Mouse (Mus musculus) thymus, adult 2 months (tissue): ENCODE results near the gene Pfkl. TPM values are rescaled to one million over a fixed set of nuclear protein-coding genes. Genes with fewer than 3 reads are reported as not detected.
A peak's percentile ranks its signal among the peaks of the same experiment; 100 is the strongest.
"Not testable (repeated sequence)": the region's sequence is repeated elsewhere in the genome, so short reads cannot be mapped to it uniquely, and the experiment has no call there.

Experiments used
- DNase-seq: peaks from one replicate; pipeline ENCODE4 v3.0.0; 2021
- H3K27ac ChIP-seq: fragments of 200-500 bp; 2 replicates; pipeline ENCODE4 v1.5.1; 2012; ENCODE audit warnings: low read length, control low read depth; ENCODE audit not compliant: control insufficient read depth, insufficient read depth
- H3K27me3 ChIP-seq: fragments of 200-500 bp; 2 replicates; pipeline ENCODE4 v1.6.1; 2012; ENCODE audit warnings: mild to moderate bottlenecking, low read length, moderate library complexity, mixed read lengths; ENCODE audit not compliant: control insufficient read depth, insufficient read depth
- H3K36me3 ChIP-seq: fragments of 200-500 bp; 2 replicates; pipeline ENCODE4 v1.6.1; 2012; ENCODE audit warnings: mild to moderate bottlenecking, low read length, moderate library complexity; ENCODE audit not compliant: control insufficient read depth, insufficient read depth
- H3K4me1 ChIP-seq: fragments of 200-500 bp; replicated peaks from 2 replicates; pipeline ENCODE4 v1.6.1; 2012; ENCODE audit warnings: low read length; ENCODE audit not compliant: control insufficient read depth, insufficient read depth
- H3K4me3 ChIP-seq: fragments of 200-500 bp; 2 replicates; pipeline ENCODE4 v1.5.1; 2012; ENCODE audit warnings: mild to moderate bottlenecking, low read length, control low read depth, moderate library complexity; ENCODE audit not compliant: control insufficient read depth, insufficient read depth
- CTCF ChIP-seq: fragments of 200-500 bp; IDR thresholded peaks from 2 replicates; pipeline ENCODE4 v1.5.1; 2012; ENCODE audit warnings: mild to moderate bottlenecking, control low read depth, low read length, moderate library complexity, borderline replicate concordance; ENCODE audit not compliant: control insufficient read depth, poor library complexity, insufficient read depth; ENCODE audit errors: extremely low read depth
- POLR2A ChIP-seq: fragments of 200-500 bp; IDR thresholded peaks from 2 replicates; pipeline ENCODE4 v1.6.1; 2012; ENCODE audit warnings: mild to moderate bottlenecking, low read length, control low read depth, moderate library complexity; ENCODE audit not compliant: control insufficient read depth, poor library complexity, insufficient read depth; ENCODE audit errors: extremely low read depth
- WGBS: fragments of 180-500 bp; shearing (Covaris S2); methylation state at CpG from one replicate; pipeline ENCODE4 v1.1.7; 2018; 5-methylcytosine and 5-hydroxymethylcytosine counted together
- polyA plus RNA-seq: library from polyadenylated mRNA; depleted of rRNA; stranded (reverse); fragments of >200 nt; gene quantifications from 2 replicates; pipeline ENCODE4 v1.2.3, GENCODE M21; 2012

The Pfkl gene
- polyA plus RNA-seq, 1 experiment, result 81.2 TPM

DNA sequence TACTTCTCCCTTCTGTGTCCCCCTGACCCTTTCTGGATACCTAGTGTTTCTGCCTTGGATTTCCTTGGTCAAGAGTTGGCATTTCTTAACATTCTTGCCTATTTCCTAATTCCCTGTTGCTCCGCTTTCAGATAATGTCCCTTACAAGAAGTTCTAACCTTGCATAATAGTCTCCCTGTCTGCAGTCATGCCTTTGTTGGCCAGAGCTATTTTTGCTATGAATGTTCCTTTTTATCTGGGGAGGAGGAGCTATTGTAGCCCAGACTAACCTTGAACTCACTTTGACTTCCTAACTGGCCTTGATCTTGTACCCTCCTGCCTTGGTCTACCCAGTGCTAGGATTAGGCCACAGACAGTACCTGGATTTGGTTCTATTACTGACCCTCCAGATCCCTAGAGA, 5.6 kb upstream of the Pfkl start:
- DNase-seq, result no peak
- Histone ChIP-seq H3K4me1 (peaks cover 4% of the 10 kb centered on the region), H3K4me3 (no peak overlapping the region), H3K36me3 (no peaks in the 10 kb centered on the region), H3K27ac (no peak overlapping the region), H3K27me3 (no peaks in the 10 kb centered on the region)
- TF ChIP-seq POLR2A (no peak), CTCF (no peak)
- 97% methylated on average over 1 of the region's 1 CpGs for WGBS

DNA sequence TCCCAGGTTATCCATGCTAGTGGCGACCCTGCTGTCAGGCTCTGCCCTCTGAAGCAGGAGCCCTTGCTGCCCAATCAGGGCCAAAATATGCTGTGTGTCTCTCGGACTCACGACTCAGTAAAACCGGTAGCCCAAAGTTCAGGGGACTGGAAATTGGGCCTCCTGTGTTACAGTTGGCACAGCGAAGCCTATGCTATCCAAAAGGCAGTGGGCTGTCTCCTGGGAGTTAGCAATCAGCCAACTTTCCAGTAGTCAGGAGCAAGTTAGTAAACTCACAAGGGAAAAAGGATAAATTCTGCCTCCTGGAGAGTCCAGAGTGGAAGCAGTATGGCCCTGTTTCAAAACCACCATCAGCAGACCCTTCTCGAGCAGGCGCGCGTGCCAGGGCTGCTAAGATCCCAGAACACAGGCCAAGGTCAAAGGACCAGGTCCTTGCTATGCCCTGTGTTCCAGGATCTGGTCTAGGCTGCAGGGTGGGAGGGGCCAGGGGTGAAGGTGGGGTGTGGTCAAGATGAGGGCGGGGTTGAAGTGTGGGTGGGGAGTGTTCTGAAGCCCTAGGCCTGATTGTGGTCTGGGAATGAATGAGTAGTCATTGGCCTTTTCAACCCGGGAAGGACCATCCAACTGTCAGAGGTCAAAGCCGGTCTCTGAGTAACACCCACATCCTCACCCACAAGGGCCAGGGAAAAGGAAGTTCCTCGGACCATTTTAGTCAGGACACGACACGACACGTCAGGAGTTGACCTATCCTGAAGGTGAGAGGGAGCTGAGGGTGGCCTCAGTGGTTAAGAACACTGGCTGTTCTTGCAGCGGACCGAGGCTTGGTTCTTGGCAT, 3.0 kb upstream of the Pfkl start:
- DNase-seq, result no peak
- no peaks in the 10 kb centered on the region for H3K27me3 ChIP-seq
- TF ChIP-seq CTCF, result no peak
- TF ChIP-seq POLR2A, result no peak
- 96% methylated on average over 18 of the region's 18 CpGs for WGBS
- no peak overlapping the region for H3K4me3 ChIP-seq
- H3K27ac ChIP-seq, result no peak overlapping the region
- H3K36me3 ChIP-seq, result no peaks in the 10 kb centered on the region
- peaks cover 15% of the 10 kb centered on the region for H3K4me1 ChIP-seq

DNA sequence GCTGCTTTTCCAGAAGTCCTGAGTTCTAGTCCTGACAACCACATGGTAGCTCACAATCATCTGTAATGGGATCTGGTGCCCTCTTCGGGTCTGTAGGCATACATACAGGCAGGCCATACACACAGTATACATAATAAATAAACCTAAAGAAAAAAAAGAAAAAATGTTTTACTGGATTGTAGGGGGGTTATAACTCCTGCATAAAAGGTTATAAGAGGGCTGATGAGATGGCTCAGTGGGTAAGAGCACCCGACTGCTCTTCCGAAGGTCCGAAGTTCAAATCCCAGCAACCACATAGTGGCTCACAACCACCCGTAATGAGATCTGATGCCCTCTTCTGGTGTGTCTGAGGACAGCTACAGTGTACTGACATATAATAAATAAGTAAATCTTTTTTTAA, 1.2 kb upstream of the Pfkl start:
- not testable (repeated sequence) for DNase-seq, H3K27me3 ChIP-seq, H3K27ac ChIP-seq, H3K36me3 ChIP-seq, H3K4me3 ChIP-seq
- H3K4me1 ChIP-seq, result peaks cover 19% of the 10 kb centered on the region
- 92% methylated on average over 5 of the region's 5 CpGs for WGBS

DNA sequence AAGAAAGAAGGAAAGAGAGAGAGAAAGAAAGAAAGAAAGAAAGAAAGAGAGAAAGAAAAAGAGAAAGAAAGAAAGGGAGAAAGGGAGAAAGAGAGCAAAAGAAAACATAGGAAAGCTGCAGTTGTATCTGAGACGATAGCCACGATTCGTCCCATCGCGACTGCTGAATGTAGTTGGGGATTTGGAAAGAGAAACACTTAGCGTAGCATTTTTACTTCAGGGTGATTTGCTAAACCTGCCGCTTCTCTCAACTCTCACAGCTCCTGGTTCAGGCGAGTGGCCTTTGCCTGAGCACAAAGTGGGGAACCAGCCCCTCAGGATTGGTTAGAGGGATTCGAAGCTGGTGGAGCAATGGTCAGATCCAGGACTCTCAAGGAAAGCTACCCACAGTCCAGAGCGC, 452 bp upstream of the Pfkl start:
- H3K27ac ChIP-seq, result no peak overlapping the region
- no peak for DNase-seq
- peaks cover 19% of the 10 kb centered on the region for H3K4me1 ChIP-seq
- no peaks in the 10 kb centered on the region for H3K36me3 ChIP-seq
- WGBS, result 7% methylated on average over 10 of the region's 10 CpGs
- no peaks in the 10 kb centered on the region for H3K27me3 ChIP-seq
- peak overlapping the region; percentile 27 for H3K4me3 ChIP-seq
- TF ChIP-seq CTCF (no peak), POLR2A (no peak)

DNA sequence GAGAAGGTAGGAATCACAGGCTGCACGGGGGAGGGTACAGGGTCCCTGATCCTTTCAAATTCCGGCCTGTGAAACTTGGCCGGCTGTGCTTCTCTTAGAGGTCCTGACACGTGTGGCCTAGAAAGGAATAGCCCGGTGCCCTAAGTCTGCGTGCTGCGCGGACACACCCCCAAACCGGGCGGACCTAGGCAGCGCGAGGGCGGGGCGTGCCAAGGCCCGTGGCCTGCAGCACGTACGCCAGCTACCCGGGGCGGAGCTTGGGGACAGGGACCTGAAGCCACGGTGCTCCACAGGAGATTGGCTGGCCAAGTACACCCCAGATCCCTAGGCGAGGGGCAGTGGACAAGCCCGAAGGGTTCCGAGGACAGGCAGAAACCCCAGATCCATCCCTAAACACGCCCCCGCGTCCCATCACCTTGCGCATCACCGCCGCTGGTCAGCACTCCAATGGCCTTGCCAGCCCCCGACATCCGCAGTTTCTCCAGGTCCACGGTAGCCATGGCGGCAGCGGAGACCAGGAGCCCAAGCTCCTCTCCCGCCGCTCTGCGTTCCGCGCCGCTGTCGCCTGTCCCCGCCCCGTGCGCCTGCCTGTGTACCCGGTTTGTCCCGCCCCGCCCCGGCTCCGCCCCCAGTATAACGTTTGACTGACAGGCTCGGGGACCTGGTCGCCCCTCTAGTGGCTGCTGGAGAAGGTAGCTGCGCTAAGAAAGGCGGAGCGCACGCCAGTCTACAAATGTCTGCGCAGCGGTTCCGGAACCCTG, 519 bp downstream of the Pfkl start:
- peak overlapping the region; percentile 84 for H3K4me3 ChIP-seq
- peak overlapping the region; percentile 25 for H3K27ac ChIP-seq
- DNase-seq, result peak; percentile 96
- no peaks in the 10 kb centered on the region for H3K27me3 ChIP-seq
- no peaks in the 10 kb centered on the region for H3K36me3 ChIP-seq
- WGBS, result 1% methylated on average over 59 of the region's 59 CpGs
- H3K4me1 ChIP-seq, result peaks cover 19% of the 10 kb centered on the region
- TF ChIP-seq POLR2A (peak; percentile 65; the same call in 1 of the 2 replicates), CTCF (peak; percentile 81)

DNA sequence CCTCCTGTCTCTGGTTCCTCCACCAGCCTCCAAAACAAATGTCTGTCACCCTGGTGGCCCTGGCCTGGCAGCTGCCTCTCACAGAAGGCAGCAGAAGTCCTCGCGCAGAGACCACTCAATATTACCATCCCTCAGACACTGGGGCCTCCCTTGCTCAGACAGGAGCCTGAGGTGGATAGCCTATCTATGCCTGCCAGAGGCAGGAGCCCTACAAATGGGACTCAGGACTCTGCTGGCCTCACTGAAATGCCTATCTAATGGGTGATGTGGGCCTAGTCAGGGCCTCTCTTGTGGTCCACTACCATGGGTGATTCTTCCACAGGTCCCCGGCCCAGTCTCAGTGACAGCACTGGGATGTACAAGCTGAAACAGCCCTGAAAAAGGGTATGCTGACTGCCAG, 1.7 kb downstream of the Pfkl start:
- Histone ChIP-seq H3K4me1 (peaks cover 19% of the 10 kb centered on the region), H3K36me3 (no peaks in the 10 kb centered on the region), H3K27ac (no peak overlapping the region), H3K4me3 (no peak overlapping the region), H3K27me3 (no peaks in the 10 kb centered on the region)
- no peak for DNase-seq
- WGBS, result 87% methylated on average over 3 of the region's 3 CpGs
- no peak for TF ChIP-seq POLR2A
- no peak for TF ChIP-seq CTCF

DNA sequence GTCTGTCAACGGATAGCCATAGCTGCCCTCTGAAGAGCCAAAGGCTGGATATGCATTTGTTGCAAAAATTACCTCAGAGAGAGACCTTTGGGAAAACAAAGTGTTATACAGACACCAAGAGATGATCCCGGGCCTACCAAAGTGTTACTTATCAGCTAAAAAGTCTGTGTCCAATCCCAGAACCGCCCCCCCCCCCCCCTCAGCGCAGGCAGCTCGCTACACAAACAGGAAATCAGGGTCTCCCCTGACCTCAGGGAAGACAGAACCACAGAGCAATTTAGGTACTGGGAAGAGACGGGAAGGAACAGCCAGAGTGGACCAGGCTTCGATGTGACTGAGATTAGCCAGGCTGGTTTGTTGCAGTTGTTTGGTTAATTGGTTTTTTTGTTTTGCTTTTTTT, 2.7 kb downstream of the Pfkl start:
- DNase-seq, result no peak
- no peak for TF ChIP-seq CTCF
- TF ChIP-seq POLR2A, result no peak
- Histone ChIP-seq H3K27me3 (no peaks in the 10 kb centered on the region), H3K36me3 (no peaks in the 10 kb centered on the region), H3K4me1 (peaks cover 19% of the 10 kb centered on the region), H3K27ac (no peak overlapping the region), H3K4me3 (no peak overlapping the region)
- WGBS, result 46% methylated on average over 7 of the region's 7 CpGs
